Mouse (Mus musculus) testis, adult 2 months (tissue): Measurements from ENCODE around the gene Eif4g1. TPM values are rescaled to one million over a fixed set of nuclear protein-coding genes. Genes with fewer than 3 reads are reported as not detected.
A peak's percentile ranks its signal among the peaks of the same experiment; 100 is the strongest.

Source experiments
- H3K27ac ChIP-seq: fragments of 200-500 bp; 2 replicates; pipeline ENCODE4 v1.5.1; 2012; ENCODE audit warnings: low read depth, low read length; ENCODE audit not compliant: control insufficient read depth, insufficient read depth
- H3K27me3 ChIP-seq: fragments of 200-500 bp; 2 replicates; pipeline ENCODE4 v1.6.1; 2012; ENCODE audit warnings: mild to moderate bottlenecking, low read length, moderate library complexity; ENCODE audit not compliant: control insufficient read depth, insufficient read depth
- H3K36me3 ChIP-seq: fragments of 200-500 bp; 2 replicates; pipeline ENCODE4 v1.6.1; 2012; ENCODE audit warnings: mild to moderate bottlenecking, low read length; ENCODE audit not compliant: control insufficient read depth, insufficient read depth
- H3K4me1 ChIP-seq: fragments of 200-500 bp; 2 replicates; pipeline ENCODE4 v1.6.1; 2012; ENCODE audit warnings: low read length; ENCODE audit not compliant: control insufficient read depth, insufficient read depth
- H3K4me3 ChIP-seq: fragments of 200-500 bp; 2 replicates; pipeline ENCODE4 v1.5.1; 2012; ENCODE audit warnings: low read depth, mild to moderate bottlenecking, low read length, moderate library complexity, mixed read lengths; ENCODE audit not compliant: control insufficient read depth
- CTCF ChIP-seq: fragments of 200-500 bp; IDR thresholded peaks from 2 replicates; pipeline ENCODE4 v1.5.1; 2012; ENCODE audit warnings: low read depth, mild to moderate bottlenecking, inconsistent platforms, low read length, moderate library complexity; ENCODE audit not compliant: control insufficient read depth, insufficient read depth, insufficient replicate concordance
- POLR2A ChIP-seq: fragments of 200-500 bp; IDR thresholded peaks from 2 replicates; pipeline ENCODE4 v1.6.1; 2012; ENCODE audit warnings: low read depth, mild to moderate bottlenecking, inconsistent platforms, low read length, moderate library complexity; ENCODE audit not compliant: control insufficient read depth
- polyA plus RNA-seq: library from polyadenylated mRNA; depleted of rRNA; stranded (reverse); fragments of >200 nt; gene quantifications from 2 replicates; pipeline ENCODE4 v1.2.3, GENCODE M21; 2012

The Eif4g1 gene
- polyA plus RNA-seq, 1 experiment, result 251 TPM

DNA sequence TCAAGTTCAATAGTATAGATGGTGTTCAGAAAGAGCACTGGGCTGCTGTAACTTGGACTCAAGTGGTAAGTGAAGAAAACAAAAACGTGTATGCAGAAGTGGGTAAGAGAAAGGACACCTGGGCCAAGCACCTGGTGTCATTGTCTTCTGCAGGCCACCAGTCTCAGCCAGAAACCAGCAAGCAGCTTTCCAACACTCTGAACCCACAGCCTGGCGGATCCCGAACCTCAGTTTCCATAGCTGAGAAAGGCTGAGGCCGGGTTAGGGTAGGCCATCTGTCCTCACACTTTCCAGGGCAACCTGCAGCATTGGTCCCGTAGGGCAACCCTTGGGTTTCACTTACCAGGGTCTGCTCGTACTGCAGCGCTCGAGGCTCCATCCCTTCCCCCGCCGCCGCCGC, 47.5 kb downstream of the Eif4g1 start:
- Histone ChIP-seq H3K27ac (peak overlapping the region; percentile 41), H3K27me3 (no peaks in the 10 kb centered on the region), H3K36me3 (no peaks in the 10 kb centered on the region), H3K4me3 (peak overlapping the region; percentile 76), H3K4me1 (peaks cover 11% of the 10 kb centered on the region)
- no peak for TF ChIP-seq CTCF
- TF ChIP-seq POLR2A, result no peak

DNA sequence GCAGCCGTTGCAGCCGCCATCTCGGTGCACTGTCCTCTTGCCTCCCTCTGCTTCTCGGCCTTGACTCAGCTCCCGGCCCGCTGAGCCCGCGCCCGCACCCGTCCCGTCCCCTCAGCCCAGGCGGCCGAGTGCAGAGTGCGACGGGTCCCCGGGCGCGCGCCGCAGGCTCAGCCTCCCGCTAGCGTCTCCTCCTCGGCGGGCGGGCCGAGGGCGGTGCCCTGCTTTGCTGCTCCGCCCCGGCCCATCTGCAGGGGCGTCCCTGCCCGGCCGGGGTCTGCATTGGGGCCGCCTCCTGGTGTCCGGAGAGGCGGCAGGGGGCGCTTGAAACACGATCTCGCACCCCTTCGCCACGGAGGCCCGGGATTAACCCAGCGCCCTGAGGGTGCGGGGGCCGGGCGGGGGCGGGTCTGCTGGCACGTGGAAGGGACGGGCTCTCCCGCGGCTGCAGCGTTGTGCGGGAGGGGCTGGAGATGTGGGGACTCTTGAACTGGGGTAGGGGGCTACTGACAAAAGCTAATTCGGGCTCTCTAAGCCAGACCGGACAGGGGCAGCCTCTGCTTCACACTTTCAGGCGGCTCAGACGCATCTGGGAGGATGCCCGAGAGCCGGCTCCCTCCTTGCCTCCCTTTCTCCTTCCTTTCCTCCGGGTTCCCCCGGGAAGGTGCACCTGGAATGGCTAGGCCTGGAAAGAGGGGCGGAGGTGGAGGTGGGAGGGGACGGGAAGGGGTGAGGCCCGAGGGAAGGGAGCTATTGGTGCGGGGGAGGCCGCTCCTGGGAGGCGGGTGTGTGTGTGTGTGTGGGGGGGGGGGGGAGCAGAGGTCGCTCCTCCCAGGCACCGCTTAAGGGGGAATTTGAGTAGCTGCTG, 48.1 kb downstream of the Eif4g1 start:
- Histone ChIP-seq H3K36me3 (no peaks in the 10 kb centered on the region), H3K4me3 (peak overlapping the region; percentile 96), H3K27ac (peak overlapping the region; percentile 53), H3K4me1 (peaks cover 11% of the 10 kb centered on the region), H3K27me3 (no peaks in the 10 kb centered on the region)
- no peak for TF ChIP-seq CTCF
- peak; percentile 56 for TF ChIP-seq POLR2A

DNA sequence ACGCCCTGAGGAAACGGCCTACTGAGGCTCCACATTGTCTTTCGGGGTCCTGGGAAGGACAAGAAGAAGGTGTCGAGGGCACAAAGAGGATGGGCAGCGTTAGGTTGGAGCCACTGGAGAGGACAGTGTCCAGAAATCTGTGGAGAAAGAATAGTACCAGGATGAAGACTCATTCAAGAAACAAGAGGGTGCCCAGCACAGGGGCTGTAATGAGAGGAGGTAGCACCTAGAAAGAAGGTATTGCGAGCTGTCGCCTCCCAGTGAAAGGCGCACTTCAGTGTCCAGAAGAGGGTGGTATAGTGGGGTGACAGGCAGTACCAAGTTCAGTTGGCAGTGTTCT, 48.7 kb downstream of the Eif4g1 start:
- Histone ChIP-seq H3K36me3 (no peaks in the 10 kb centered on the region), H3K4me1 (peaks cover 11% of the 10 kb centered on the region), H3K4me3 (peak overlapping the region; percentile 96), H3K27ac (peak overlapping the region; percentile 86), H3K27me3 (no peaks in the 10 kb centered on the region)
- TF ChIP-seq POLR2A, result no peak
- no peak for TF ChIP-seq CTCF

DNA sequence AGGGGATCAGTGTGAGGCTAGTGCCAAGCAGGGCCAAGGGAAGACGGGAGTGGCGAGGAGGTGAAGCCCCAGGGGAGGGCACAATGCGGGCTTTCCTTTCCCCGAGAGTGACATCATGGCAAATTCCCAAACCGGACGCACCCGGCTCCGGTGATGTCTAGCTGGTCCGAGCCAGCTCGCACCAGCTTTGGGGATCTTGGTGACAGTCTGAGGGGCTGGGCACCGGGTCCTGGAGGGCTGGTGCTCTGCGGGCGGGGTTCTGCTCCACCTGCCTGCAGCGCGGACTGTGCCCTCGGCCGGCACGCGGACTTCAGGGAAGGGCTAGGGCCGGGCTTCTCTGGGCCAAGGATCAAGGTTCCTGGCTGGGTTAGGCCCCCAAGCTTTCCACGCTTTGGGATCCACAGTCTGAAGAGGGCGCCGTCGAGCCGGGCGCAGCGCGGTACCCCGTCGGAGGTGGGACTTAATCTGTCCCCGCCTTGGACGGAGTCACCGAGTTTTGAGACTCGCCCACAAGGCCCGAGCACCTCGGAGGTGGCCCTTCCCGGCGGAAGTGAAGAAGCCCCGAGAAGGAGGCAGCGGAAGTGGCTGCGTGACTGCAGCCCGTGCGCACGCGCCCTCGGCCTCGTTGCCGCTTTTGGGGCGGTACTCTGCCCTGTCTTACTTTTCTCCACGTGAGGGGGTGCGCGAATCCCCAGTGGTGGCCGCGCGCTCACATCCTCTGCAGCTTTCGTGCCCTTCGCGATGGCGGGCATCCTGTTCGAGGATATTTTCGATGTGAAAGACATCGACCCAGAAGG, 49.3 kb downstream of the Eif4g1 start, which contains the start of the genes Polr2h and Clcn2:
Gene Polr2h (plus strand): TSS at position 485 of the 797 bp plus-strand sequence.
Gene Clcn2 (minus strand): TSS at position 566 of the 797 bp plus-strand sequence.
- Histone ChIP-seq H3K36me3 (no peaks in the 10 kb centered on the region), H3K27me3 (no peaks in the 10 kb centered on the region), H3K4me1 (peaks cover 11% of the 10 kb centered on the region), H3K27ac (peak within 1 kb of the TSS; percentile 86), H3K4me3 (peak within 1 kb of the TSS; percentile 96)
- TF ChIP-seq CTCF (peak; percentile 22; the same call in 1 of the 2 replicates), POLR2A (peak; percentile 64)

- H3K27me3 ChIP-seq, result no peaks in the 10 kb centered on the region
- peak overlapping the region; percentile 85 for H3K27ac ChIP-seq
- peaks cover 11% of the 10 kb centered on the region for H3K4me1 ChIP-seq
These were observed 50.0 kb downstream of the Eif4g1 start for GRCm38 (mm10) chr16:20717978-20718670.

DNA sequence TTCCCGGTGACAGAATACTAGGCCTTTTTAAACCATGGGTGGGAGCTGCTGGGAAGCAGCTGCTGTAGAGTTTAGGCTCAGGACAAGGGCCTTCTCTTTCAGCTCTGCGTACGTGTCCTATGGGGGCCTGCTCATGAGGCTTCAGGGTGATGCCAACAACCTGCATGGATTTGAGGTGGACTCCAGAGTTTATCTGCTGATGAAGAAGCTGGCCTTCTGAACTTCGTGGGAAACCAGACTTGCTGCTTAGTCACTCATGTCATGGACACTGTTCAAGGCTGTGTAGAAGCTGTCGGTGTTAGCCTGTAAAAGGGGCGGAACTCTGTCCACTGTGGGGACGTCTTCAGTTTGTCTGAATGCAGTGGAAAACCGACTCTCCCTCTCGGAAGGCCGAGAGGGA, 53.7 kb downstream of the Eif4g1 start:
- TF ChIP-seq CTCF (no peak), POLR2A (no peak)
- Histone ChIP-seq H3K36me3 (no peaks in the 10 kb centered on the region), H3K27ac (no peak overlapping the region), H3K4me3 (no peak overlapping the region), H3K27me3 (no peaks in the 10 kb centered on the region), H3K4me1 (peaks cover 6% of the 10 kb centered on the region)

More at GRCm38 (mm10) chr16:20717978-20718670, 50.0 kb downstream of the Eif4g1 start:
- Histone ChIP-seq H3K4me3 (peak overlapping the region; percentile 96), H3K36me3 (no peaks in the 10 kb centered on the region)
- TF ChIP-seq POLR2A (no peak), CTCF (no peak)
